Mouse (Mus musculus) brain, embryonic 14.5 days (tissue): Measurements from ENCODE around the gene Ankrd11. TPM values are rescaled to one million over a fixed set of nuclear protein-coding genes. Genes with fewer than 3 reads are reported as not detected.

ENCODE experiments used
- DNase-seq: peaks from one replicate; pipeline ENCODE4 v3.0.0-alpha.2; 2011; ENCODE audit warnings: low read depth
- CTCF ChIP-seq: fragments of 200-500 bp; IDR thresholded peaks from 2 replicates; pipeline ENCODE4 v1.5.1; 2012; ENCODE audit warnings: inconsistent platforms, mild to moderate bottlenecking, moderate library complexity, borderline replicate concordance; ENCODE audit not compliant: insufficient read depth, insufficient read length; ENCODE audit errors: extremely low read depth
- POLR2A ChIP-seq: fragments of 200-500 bp; IDR thresholded peaks from 2 replicates; pipeline ENCODE4 v1.6.1; 2012; ENCODE audit warnings: mild to moderate bottlenecking, inconsistent platforms, borderline replicate concordance; ENCODE audit not compliant: poor library complexity, insufficient read depth, insufficient read length, severe bottlenecking; ENCODE audit errors: extremely low read depth
- polyA plus RNA-seq: library from polyadenylated mRNA; depleted of rRNA; stranded (reverse); fragments of >200 nt; gene quantifications from 2 replicates; pipeline ENCODE4 v1.2.3, GENCODE M21; 2012

Ankrd11 gene
- polyA plus RNA-seq, 1 experiment = 76.8 TPM

GRCm38 (mm10) chr8:122979424-122979823, 62.7 kb downstream of the Ankrd11 start:
- no peak for TF ChIP-seq CTCF
- TF ChIP-seq POLR2A = no peak
- no peak for DNase-seq

DNA sequence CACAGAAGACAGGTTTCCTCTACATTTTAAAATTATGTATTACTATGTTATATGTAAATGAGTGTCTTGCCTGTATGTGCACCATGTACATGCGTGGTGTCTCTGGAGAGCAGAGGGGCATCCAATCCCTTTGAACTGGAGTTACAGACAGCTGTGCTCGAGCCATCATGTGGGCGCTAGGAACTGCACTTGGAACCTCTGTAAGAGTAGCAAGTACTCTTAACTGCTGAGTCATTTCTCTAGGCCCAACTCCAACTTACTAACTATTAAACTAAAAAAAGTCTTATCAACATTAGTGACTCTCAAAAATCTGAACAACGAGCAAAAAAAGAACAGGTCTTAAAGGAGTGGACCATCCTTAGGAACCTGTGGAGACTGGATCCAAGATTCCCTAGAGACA, 66.0 kb downstream of the Ankrd11 start:
- TF ChIP-seq CTCF (no peak), POLR2A (no peak)
- DNase-seq = no peak

- no peak for DNase-seq
- TF ChIP-seq POLR2A = no peak
- no peak for TF ChIP-seq CTCF
Measured at GRCm38 (mm10) chr8:122969964-122970620, 72.0 kb downstream of the Ankrd11 start.

DNA sequence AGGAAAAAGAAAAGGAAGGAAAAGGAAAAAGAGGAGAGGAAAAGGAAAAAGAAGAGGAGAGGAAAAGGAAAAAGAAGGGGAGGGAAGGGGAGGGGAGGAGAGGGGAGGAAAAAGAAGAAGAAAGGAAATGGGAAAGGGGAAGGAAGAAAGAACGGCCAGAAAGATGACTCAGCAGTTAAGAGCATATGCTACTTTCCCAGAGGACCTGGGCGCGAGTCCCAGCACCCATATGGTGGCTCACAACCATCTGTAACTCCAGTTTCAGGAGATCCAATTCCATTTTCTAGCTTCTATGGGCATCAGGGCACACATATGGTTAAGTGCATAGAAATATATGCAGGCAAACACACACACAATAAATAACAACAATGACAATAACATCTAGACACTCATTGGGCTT, 73.9 kb downstream of the Ankrd11 start:
- DNase-seq = peak; percentile 25
- TF ChIP-seq CTCF = no peak
- TF ChIP-seq POLR2A = no peak

DNA sequence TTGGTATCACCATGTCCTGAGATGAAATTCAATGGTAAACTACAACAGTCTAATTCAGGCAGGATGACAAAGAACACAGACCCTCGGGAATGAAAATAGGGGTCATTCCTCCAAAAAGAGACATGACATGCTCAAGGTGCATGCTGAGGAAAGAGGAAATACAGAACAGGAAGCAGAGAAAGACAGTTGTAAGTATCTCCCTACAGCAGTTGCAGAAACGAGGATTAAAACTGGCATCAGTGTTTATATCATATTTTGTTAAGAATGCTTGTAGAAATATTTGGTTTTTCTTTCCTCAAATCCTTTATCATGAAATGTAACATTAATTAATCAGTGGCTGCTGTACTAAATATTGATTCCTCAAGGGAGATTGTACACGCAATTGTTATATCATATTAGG, 75.4 kb downstream of the Ankrd11 start:
- TF ChIP-seq CTCF (no peak), POLR2A (no peak)
- no peak for DNase-seq

GRCm38 (mm10) chr8:122962046-122962445, 80.0 kb downstream of the Ankrd11 start:
- TF ChIP-seq CTCF (no peak), POLR2A (no peak)
- no peak for DNase-seq

DNA sequence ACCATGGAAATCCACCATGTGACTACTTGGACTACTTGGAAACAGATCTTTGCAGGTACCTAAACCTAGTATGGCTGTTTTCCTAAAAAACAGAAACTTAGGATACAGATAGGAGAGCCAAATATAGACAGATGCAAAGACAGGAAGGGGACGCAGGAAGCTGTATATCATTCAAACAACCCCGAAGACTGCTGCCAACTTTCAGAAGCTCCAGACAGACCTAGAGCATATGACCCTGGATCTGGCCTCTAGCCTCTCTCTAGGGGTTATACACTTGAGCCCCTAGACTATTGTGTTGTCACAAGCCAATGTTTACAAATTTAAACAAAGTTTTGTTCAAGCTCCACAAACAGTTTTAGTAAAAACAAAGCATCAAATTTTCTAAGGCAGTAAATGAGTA, 80.6 kb downstream of the Ankrd11 start:
- DNase-seq = no peak
- TF ChIP-seq POLR2A (no peak), CTCF (no peak)

DNA sequence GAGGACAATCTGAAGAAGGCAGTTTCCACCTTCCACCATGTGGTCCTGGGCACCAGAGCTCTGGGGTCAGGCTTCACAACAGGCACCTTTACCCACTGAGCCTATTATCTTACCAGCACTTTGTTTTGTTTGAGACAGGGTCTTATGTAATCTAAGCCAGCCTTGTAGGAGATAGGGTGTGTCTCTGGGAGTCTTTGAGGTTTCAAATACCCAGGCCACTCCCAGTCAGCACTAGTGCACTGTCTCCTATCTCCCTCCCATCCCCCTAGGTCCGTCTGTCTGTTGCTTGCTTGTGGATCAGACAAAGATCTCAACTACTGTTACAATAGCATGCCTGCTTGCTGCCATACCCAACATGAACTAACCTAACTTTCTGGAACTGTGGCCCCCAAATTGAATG, 81.1 kb downstream of the Ankrd11 start:
- no peak for DNase-seq
- TF ChIP-seq POLR2A = no peak
- no peak for TF ChIP-seq CTCF

DNA sequence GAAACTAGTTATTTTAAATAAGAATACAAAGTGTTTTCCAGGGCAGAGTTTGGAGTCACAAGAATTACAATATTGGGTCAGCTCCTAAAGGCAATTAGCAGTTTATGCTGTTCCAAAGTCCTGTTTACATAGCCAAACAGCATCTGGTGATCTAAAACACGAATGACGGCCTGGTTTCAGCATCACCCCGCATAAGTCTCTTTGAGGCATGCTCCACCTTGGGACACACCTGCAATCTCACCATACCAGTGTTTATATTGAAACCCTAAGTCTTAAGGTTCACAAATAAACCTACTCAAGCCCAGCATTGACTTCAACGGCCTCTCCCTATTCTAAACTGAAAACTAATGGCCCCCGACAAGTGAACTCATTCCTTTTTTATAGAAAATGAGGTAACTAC, 81.8 kb downstream of the Ankrd11 start:
- no peak for TF ChIP-seq CTCF
- TF ChIP-seq POLR2A = no peak
- no peak for DNase-seq

GRCm38 (mm10) chr8:122955997-122956396, 86.1 kb downstream of the Ankrd11 start:
- no peak for TF ChIP-seq CTCF
- no peak for TF ChIP-seq POLR2A
- no peak for DNase-seq

DNA sequence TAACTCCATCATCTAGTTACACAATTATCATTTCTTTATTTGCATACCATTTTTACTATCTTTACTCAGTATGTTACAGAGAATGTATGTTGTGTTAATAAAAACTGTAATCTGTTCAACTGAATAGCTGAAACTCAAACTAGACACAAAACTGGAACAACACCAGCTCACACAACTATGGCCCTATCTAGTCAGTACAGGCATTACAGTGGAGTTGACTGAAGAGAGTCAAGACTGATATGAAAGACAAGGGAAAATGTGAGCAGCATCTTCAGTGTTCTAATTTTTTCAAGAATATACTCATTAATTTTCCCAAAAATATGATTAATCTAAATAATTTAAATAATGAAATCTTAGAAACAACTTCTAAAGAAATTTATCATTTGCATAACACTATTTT, 86.9 kb downstream of the Ankrd11 start:
- no peak for DNase-seq
- no peak for TF ChIP-seq CTCF
- no peak for TF ChIP-seq POLR2A

GRCm38 (mm10) chr8:122954090-122954799, 87.8 kb downstream of the Ankrd11 start:
- DNase-seq = no peak
- TF ChIP-seq CTCF = no peak
- no peak for TF ChIP-seq POLR2A
